Mouse (Mus musculus) forebrain, embryonic 16.5 days (tissue): ENCODE results near the gene Fads1. TPM values are rescaled to one million over a fixed set of nuclear protein-coding genes. Genes with fewer than 3 reads are reported as not detected.

Source experiments
- ATAC-seq: fragments of 200-750 bp; cut with Nextera tagmentation; 2 replicates; pipeline ENCODE4 v1.8.0; 2017; ENCODE audit warnings: mild to moderate bottlenecking, moderate library complexity
- H3K27ac ChIP-seq: fragments of 300-500 bp; sonication (generic); 2 replicates; pipeline ENCODE4 v1.5.1; 2014; ENCODE audit warnings: low read length, control low read depth
- H3K27me3 ChIP-seq: fragments of 300-500 bp; sonication (generic); replicated peaks from 2 replicates; pipeline ENCODE4 v1.6.1; 2014; ENCODE audit warnings: low read length; ENCODE audit not compliant: control insufficient read depth, insufficient read depth
- H3K36me3 ChIP-seq: fragments of 300-500 bp; sonication (generic); 2 replicates; pipeline ENCODE4 v1.6.1; 2014; ENCODE audit not compliant: control insufficient read depth, insufficient read depth
- H3K4me1 ChIP-seq: fragments of 300-500 bp; sonication (generic); replicated peaks from 2 replicates; pipeline ENCODE4 v1.6.1; 2014; ENCODE audit warnings: low read length; ENCODE audit not compliant: control insufficient read depth, insufficient read depth
- H3K4me2 ChIP-seq: fragments of 300-500 bp; sonication (generic); 2 replicates; pipeline ENCODE4 v1.6.1; 2014; ENCODE audit warnings: mild to moderate bottlenecking, low read length, control low read depth
- H3K4me3 ChIP-seq: fragments of 300-500 bp; sonication (generic); replicated peaks from 2 replicates; pipeline ENCODE4 v1.5.1; 2014; ENCODE audit warnings: mild to moderate bottlenecking, low read length, control low read depth
- H3K9ac ChIP-seq: fragments of 300-500 bp; sonication (generic); replicated peaks from 2 replicates; pipeline ENCODE4 v1.6.1; 2014; ENCODE audit warnings: low read depth, low read length, control low read depth
- H3K9me3 ChIP-seq: fragments of 300-500 bp; sonication (generic); 2 replicates; pipeline ENCODE4 v1.6.1; 2016; ENCODE audit warnings: low read length; ENCODE audit not compliant: control insufficient read depth
- WGBS: fragments of 180-500 bp; shearing (Covaris S2); extraction: QIAGEN DNeasy Blood & Tissue Kit; methylation state at CpG from one replicate; pipeline ENCODE4 v1.1.7; 2014; 5-methylcytosine and 5-hydroxymethylcytosine counted together
- polyA plus RNA-seq: library from polyadenylated mRNA; unstranded; fragments of >200 nt; fragmentation: Nextera tagmentation; extraction: Ambion mirVana; gene quantifications from 2 replicates; pipeline ENCODE4 v1.2.1, GENCODE M21; 2015

Gene Fads1
- polyA plus RNA-seq, 1 experiment from 2014 or later = 179 TPM

DNA sequence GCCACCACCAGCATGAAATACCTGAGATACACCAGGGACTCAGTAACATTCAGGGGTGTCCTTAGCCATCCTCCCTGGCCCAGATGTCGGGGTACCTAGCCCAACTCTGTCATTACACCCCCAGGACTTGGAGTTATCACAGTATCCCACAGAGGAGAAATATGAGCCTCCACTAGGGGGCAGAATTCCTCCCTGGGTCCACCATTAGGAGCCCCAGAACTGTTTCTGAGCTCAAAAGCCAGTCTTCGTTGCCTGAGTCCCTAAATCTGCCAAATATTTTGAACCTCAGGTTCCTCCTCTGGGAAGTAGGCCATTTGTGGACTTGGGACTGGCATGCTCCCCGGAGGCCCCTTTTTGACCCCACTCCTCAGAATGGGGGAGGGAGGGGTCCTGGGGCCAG is 36.4 kb downstream of the Fads1 start:
- Histone ChIP-seq H3K27me3 (no peaks in the 10 kb centered on the region), H3K36me3 (no peaks in the 10 kb centered on the region), H3K4me1 (no peaks in the 10 kb centered on the region), H3K9ac (no peak overlapping the region), H3K9me3 (no peaks in the 10 kb centered on the region), H3K4me2 (no peak overlapping the region), H3K27ac (no peak overlapping the region), H3K4me3 (no peak overlapping the region)
- no peak for ATAC-seq
- 43% methylated on average over 3 of the region's 3 CpGs for WGBS

DNA sequence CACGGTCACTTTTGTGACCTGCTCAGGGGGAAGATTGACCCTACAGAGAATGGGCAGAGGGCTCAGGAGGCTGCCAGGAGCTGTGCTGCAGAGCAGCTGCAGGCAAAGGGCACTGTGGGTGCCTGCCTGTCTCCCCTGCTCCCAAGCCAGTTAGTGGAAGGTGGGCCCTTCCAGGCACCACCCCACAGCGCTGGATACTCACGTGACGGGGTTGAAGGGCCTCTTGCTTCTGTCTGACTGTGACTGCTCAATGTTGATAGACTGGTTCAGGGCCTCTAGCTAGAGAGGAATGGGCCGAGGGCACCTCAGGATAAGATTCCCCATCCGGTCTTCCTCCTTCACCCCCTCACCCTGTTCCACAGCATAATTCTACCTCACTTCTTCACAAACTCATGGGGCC is 36.9 kb downstream of the Fads1 start:
- Histone ChIP-seq H3K27me3 (no peaks in the 10 kb centered on the region), H3K4me2 (no peak overlapping the region), H3K36me3 (no peaks in the 10 kb centered on the region), H3K9me3 (no peaks in the 10 kb centered on the region), H3K4me1 (no peaks in the 10 kb centered on the region), H3K27ac (no peak overlapping the region), H3K9ac (no peak overlapping the region), H3K4me3 (no peak overlapping the region)
- ATAC-seq = no peak
- WGBS = 81% methylated on average over 6 of the region's 6 CpGs

DNA sequence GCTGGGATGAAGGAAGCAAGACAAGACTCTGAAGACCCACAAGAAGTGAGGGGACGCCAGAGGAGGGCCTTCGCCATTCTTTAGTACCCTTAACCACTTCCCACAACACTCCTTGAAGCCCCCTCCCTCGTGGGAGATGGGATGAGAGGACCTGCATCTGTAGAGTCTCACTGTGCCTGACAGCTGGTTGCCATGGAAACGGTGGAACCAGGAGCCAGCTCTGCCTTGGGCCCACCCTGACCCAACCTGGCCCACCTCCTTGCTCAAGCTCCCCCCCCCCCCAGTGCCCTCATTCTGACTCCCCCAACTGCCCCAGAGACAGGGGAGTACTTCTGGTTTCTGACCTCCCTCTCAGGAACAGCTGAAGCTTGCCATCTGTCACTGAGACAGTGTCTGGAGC is 38.9 kb downstream of the Fads1 start:
- no peak for ATAC-seq
- Histone ChIP-seq H3K9me3 (no peaks in the 10 kb centered on the region), H3K4me2 (no peak overlapping the region), H3K36me3 (no peaks in the 10 kb centered on the region), H3K4me1 (0 out of 2 replicates have a peak, but pooled peaks cover 3% of the 10 kb centered on the region), H3K4me3 (no peak overlapping the region), H3K27ac (no peak overlapping the region), H3K9ac (no peak overlapping the region), H3K27me3 (no peaks in the 10 kb centered on the region)
- 71% methylated on average over 4 of the region's 4 CpGs for WGBS

DNA sequence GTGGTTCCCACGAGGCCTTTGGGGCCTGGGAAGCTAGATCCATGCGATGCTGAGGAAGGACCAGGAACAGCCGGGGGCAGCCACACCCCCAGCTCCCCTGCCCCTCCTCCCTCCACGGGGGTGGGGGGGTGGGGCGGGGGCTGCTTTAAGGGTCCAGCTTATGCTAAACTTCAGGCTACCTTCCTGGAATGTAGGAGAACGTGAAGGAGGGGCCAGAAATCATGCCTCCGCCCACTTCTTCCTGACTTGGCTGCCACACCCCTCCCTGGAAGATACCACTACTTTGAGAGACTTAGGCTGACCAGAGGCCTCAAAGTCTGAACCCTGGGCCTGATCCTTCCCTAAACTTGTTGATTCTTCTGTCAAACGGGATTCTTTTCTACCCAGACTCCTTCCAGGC is 40.0 kb downstream of the Fads1 start:
- Histone ChIP-seq H3K9ac (no peak overlapping the region), H3K36me3 (no peaks in the 10 kb centered on the region), H3K27me3 (no peaks in the 10 kb centered on the region), H3K4me1 (0 out of 2 replicates have a peak, but pooled peaks cover 3% of the 10 kb centered on the region), H3K9me3 (no peaks in the 10 kb centered on the region), H3K4me2 (no peak overlapping the region), H3K27ac (no peak overlapping the region), H3K4me3 (no peak overlapping the region)
- 49% methylated on average over 7 of the region's 8 CpGs for WGBS
- no peak for ATAC-seq

DNA sequence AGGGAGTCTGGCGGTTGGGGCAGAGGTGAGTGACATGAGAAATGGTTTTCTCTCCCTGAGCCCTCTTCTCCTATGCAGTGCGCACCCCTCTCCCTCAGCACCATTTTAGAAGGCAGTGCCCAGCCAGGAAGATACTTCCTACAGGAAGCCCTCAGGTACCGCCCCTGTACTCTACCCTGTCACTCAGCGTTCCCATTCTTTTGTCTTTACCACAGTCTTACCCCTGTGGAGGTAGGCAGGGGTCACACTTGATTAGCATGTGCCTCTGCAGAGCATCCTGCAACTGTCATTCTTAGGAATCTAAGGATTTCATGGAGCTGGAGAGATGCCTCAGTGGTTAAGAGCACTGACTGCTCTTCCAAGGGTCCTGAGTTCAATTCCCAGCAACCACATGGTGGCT is 40.9 kb downstream of the Fads1 start:
- WGBS = 72% methylated on average over 4 of the region's 4 CpGs
- Histone ChIP-seq H3K4me3 (no peak overlapping the region), H3K9me3 (no peaks in the 10 kb centered on the region), H3K27ac (no peak overlapping the region), H3K9ac (no peak overlapping the region), H3K36me3 (no peaks in the 10 kb centered on the region), H3K4me2 (no peak overlapping the region), H3K4me1 (0 out of 2 replicates have a peak, but pooled peaks cover 3% of the 10 kb centered on the region), H3K27me3 (no peaks in the 10 kb centered on the region)
- no peak for ATAC-seq

DNA sequence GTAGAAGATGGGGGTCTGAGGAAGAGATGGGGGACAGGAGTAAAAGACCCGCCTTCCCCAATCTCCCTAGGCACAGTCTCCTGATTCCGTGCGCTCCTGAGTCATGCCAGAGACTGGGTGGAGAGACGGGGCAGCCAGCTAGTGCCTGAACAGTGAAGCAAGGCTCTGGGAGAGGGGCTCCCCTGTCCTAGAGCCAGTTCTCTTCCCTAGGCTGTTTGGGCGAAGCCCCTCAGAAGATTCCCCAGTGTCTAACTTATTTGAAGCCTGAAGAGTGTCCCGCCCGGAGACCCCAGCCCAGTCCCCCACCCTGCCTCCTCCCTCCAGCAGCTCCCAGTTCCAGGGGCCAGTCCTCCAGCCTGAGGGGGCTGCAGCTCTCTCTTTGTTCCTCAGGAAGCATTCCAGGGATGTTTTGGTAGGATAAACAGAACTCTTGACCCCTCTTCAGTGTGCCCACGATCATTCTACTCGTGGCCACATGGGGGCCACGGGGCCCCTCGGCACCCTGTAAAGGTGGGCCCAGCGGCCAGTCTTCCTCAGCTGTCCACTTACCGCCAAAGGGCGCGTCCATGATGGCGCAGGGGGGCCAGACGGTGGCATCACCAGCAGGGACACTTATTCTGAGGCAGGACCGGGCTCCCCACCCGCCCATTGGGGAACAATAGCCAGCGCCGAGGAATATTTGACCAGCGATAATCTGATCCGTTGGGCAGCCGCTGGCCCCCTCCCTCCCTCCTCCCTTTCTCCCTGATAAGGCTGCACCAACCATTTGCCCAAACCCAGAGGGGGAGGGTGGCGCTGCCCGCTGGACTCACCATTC is 42.2 kb downstream of the Fads1 start:
- WGBS = 27% methylated on average over 26 of the region's 26 CpGs
- no peak overlapping the region for H3K27ac ChIP-seq
- no peaks in the 10 kb centered on the region for H3K27me3 ChIP-seq
- 0 out of 2 replicates have a peak, but pooled peaks cover 3% of the 10 kb centered on the region for H3K4me1 ChIP-seq
- H3K9me3 ChIP-seq = no peaks in the 10 kb centered on the region
- H3K36me3 ChIP-seq = no peaks in the 10 kb centered on the region
- H3K4me2 ChIP-seq = no peak overlapping the region
- H3K9ac ChIP-seq = no peak overlapping the region
- no peak for ATAC-seq
- no peak overlapping the region for H3K4me3 ChIP-seq

DNA sequence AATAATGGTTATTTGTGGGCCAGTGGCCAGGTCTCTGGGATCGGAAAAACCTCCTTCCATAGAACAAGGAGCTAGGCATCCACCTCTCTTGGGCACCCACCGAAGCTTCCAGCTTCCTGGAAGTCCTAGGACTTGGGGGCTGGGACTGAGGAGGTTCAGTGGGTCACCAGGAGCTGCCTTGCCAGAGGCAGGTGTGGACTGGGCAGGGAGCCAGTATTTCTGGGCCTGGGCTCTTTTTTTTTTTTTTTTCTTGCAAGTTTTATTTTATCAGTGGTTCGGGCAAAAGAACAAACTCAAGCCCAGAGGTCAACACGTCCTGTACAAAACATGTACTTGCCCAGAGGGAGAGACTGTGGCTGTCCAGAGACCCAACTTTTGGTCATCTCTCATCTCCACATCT is 43.1 kb downstream of the Fads1 start:
- no peak overlapping the region for H3K4me2 ChIP-seq
- no peak overlapping the region for H3K27ac ChIP-seq
- 0 out of 2 replicates have a peak, but pooled peaks cover 3% of the 10 kb centered on the region for H3K4me1 ChIP-seq
- H3K36me3 ChIP-seq = no peaks in the 10 kb centered on the region
- H3K4me3 ChIP-seq = no peak overlapping the region
- WGBS = 83% methylated on average over 4 of the region's 4 CpGs
- H3K27me3 ChIP-seq = no peaks in the 10 kb centered on the region
- H3K9ac ChIP-seq = no peak overlapping the region
- ATAC-seq = no peak
- H3K9me3 ChIP-seq = no peaks in the 10 kb centered on the region

DNA sequence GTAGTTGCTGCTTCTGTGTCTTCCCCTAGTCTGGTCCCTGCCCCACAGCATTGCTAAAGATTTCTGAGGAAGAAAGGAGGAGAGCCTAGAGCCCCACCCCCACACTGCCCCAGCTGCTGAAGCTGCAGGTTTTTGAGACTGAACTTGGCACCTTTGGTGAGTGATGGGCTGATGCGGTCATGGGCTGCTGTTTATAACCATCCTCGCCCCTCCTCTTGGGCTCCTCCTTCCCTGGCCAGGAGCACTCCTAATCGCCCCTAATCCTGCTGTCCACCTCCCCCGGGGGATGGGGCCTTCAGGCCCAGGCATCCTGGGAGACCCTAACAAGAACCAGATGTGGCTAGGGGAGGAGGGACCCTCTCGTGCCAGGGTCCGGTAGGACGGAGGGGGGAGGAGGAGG is 48.3 kb downstream of the Fads1 start:
- Histone ChIP-seq H3K4me3 (no peak overlapping the region), H3K9me3 (no peaks in the 10 kb centered on the region), H3K27ac (no peak overlapping the region), H3K4me2 (no peak overlapping the region), H3K27me3 (no peaks in the 10 kb centered on the region), H3K9ac (no peak overlapping the region), H3K36me3 (no peaks in the 10 kb centered on the region), H3K4me1 (no peaks in the 10 kb centered on the region)
- no peak for ATAC-seq
- WGBS = 11% methylated on average over 7 of the region's 7 CpGs

DNA sequence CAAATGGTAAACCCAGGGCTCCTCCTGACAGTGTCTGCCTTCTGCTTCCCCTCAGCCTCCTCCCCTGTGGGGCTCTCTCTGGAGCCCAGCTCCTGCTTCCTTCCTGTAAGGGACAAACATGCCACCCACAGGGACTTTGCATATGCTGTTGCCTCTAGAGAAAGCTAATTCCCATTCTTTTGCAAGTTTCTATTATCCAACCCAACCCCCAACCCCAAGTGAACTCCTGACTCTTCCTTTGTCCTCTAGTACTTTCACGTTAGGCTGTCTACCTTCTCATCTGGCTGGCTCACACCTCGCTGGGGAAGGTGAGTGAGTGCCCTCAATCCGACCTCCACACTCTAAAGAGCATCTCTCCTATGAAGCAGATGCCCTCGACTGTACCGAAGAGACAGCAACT is 49.2 kb downstream of the Fads1 start:
- no peaks in the 10 kb centered on the region for H3K36me3 ChIP-seq
- 13% methylated on average over 5 of the region's 5 CpGs for WGBS
- H3K27ac ChIP-seq = no peak overlapping the region
- no peak for ATAC-seq
- H3K9me3 ChIP-seq = no peaks in the 10 kb centered on the region
- H3K9ac ChIP-seq = no peak overlapping the region
- H3K4me3 ChIP-seq = no peak overlapping the region
- no peaks in the 10 kb centered on the region for H3K4me1 ChIP-seq
- no peak overlapping the region for H3K4me2 ChIP-seq
- no peaks in the 10 kb centered on the region for H3K27me3 ChIP-seq
